Mouse (Mus musculus): ENCODE results near the gene Hoxa3. TPM values are rescaled to one million over a fixed set of nuclear protein-coding genes. Genes with fewer than 3 reads are reported as not detected.

The Hoxa3 gene
- polyA plus RNA-seq, 1 experiment from 2014 or later, result 1.2 TPM

DNA sequence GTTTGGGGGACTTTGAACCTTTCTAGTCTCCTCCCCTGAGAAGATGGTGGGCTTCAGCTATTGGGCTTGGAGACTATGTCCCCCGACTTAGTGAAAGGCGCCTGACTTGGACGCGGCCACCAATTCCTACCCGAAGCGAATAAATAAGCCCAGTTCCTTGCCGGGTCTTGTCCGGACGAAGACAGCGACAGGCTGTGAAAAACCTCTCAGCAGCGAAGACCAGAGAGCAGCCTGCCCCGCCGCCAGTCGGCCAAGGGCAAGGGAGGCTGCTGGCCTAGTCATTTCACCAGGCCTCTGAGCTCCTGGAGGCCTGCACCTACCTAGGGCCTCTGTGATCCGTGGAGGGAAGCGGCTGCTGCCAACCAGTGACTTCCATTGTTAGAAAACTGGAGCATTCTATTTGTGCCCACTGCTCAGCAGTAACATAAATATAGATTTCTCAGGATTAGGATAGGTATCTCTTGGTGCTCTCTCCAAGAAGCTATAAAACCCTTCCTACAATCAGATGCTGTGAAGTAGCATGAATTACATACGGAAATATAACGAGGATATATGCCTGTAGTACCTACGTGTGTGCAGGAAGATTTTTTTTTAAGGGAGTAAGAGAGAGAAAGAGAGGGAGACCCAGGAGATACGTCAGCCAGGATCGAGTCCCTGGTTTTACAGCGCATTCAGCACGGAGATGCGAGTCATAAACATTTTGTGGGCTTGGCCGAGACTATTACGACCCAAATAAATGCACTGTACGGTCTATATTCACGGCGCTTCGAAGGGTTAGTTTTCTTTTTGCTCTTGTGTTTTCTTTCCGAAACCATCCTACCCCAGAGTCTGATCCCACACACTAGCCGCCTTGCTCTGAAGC lies 7.1 kb upstream of the Hoxa3 start:
- H3K4me2 ChIP-seq (replicated peaks), result no peak overlapping the region
- no peaks in the 10 kb centered on the region for H3K36me3 ChIP-seq
- 13% methylated on average over 32 of the region's 32 CpGs for WGBS
- H3K27me3 ChIP-seq, result peaks cover 98% of the 10 kb centered on the region
- H3K9ac ChIP-seq, result no peak overlapping the region
- peaks cover 5% of the 10 kb centered on the region for H3K4me1 ChIP-seq
- no peak for ATAC-seq (ENCODE audit: insufficient number of reproducible peaks, insufficient read depth, low FRiP score, low TSS enrichment)
- H3K4me3 ChIP-seq, result no peak overlapping the region
- H3K9me3 ChIP-seq, result no peaks in the 10 kb centered on the region
- H3K27ac ChIP-seq, result no peak overlapping the region

DNA sequence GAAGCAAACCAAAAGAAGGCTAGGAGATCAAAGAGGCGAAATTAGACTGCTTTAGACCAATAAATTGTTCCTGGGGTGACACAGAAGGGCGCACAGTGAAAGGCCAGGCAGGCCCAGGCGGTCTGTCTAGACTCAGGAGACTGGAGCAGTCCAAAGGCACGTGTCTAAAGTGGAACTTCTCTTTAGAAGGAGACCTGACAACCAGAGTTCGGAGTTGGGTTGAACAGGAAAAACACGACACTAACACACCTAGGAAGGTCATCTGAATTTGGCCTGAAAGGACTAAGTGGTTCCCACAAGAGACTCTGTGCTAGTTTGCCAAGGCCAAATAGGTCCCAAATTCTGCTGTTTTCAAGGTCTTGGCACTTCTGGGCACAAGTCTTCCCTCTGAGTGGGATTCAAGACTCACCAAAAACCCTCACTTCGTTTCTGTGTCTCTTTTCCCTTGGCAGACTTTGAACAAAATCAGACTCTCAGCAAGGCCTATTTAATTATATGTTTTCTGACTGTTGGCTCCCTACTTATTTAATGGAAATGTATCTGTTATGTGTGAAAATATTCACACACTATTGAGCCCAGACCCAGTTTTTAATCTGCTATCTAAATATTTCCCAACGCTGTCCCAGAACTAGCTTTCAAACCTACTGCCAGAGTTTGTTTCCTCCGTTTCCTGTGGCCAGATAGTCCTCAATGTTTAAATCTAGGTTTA lies 6.3 kb upstream of the Hoxa3 start:
- no peak overlapping the region for H3K4me2 ChIP-seq (replicated peaks)
- H3K27ac ChIP-seq, result no peak overlapping the region
- H3K27me3 ChIP-seq, result peaks cover 98% of the 10 kb centered on the region
- no peaks in the 10 kb centered on the region for H3K36me3 ChIP-seq
- ATAC-seq (ENCODE audit: insufficient number of reproducible peaks, insufficient read depth, low FRiP score, low TSS enrichment), result no peak
- H3K9me3 ChIP-seq, result no peaks in the 10 kb centered on the region
- WGBS, result 20% methylated on average over 9 of the region's 9 CpGs
- no peak overlapping the region for H3K9ac ChIP-seq
- no peak overlapping the region for H3K4me3 ChIP-seq
- peaks cover 5% of the 10 kb centered on the region for H3K4me1 ChIP-seq

DNA sequence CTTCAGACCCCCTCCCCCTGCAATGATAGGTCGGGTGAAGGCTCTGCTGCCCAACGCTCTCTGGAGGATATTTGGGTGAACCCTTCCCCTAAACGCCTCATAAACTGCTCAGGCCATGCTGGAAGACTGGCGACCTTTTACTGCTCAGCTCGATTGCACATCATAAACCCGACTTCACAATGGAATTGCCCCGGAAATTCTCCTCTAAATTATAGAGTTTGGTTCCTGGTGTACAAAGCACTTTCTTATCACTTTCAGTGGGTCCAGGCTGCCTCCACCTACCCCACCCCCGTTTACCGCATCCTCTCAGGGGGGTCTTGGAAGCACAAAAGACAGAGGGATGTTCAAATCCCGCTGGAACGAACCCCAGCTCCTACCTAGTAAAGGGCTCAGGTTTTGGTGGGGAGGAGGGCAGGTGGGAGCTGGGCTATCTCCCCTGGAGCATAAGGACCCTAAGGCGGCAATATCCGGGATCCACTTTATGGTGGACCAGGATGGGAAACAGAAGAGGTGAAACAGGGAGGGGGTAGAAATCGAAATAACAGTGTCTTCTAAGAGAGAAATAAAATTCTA lies 5.6 kb upstream of the Hoxa3 start:
- H3K4me3 ChIP-seq, result no peak overlapping the region
- peaks cover 98% of the 10 kb centered on the region for H3K27me3 ChIP-seq
- H3K4me1 ChIP-seq, result peaks cover 5% of the 10 kb centered on the region
- no peak for ATAC-seq (ENCODE audit: insufficient number of reproducible peaks, insufficient read depth, low FRiP score, low TSS enrichment)
- WGBS, result 9% methylated on average over 14 of the region's 14 CpGs
- no peak overlapping the region for H3K27ac ChIP-seq
- H3K9me3 ChIP-seq, result no peaks in the 10 kb centered on the region
- no peak overlapping the region for H3K9ac ChIP-seq
- no peak overlapping the region for H3K4me2 ChIP-seq (replicated peaks)
- H3K36me3 ChIP-seq, result no peaks in the 10 kb centered on the region

DNA sequence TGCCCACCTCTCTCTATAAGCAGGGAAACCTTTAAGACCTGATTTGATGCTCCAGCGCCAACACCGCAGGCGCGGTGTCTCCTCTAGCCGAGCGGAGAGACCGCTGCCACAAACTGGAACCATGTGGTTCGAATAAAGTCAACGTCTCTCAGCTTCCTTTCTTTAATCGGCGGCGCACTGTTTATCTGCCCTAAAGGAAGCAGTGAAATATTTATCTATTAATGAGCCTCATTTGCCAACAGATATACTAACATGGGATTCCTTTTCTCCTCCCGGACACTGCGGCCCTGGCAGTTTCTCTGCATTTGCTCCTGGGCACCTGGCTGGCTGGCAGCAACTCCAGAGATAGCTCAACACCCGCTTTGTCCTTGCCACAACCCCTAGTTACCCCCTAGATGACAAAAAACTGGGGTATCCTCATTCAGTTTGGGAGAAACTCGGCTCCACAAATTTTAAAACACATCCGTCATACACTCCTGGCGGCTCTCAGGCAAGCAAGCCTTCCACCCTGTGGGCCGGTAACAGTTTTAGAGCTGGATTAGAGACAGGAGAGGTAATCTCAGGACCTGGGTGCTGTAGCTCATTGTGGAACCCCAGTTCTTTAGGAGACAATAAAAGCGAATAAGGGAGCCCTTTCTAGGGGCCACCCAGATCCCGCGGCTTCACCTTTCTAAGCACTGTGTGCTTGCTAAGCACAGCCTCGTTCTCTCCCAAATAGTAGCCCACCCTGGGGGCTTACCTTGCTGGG lies 4.9 kb upstream of the Hoxa3 start:
- Histone ChIP-seq H3K4me3 (peak overlapping the region; percentile 29; the same call in 1 of the 2 replicates), H3K4me2 (replicated peaks) (peak overlapping the region; percentile 43), H3K27me3 (peaks cover 95% of the 10 kb centered on the region), H3K27ac (no peak overlapping the region), H3K4me1 (peaks cover 5% of the 10 kb centered on the region), H3K36me3 (no peaks in the 10 kb centered on the region), H3K9me3 (no peaks in the 10 kb centered on the region), H3K9ac (no peak overlapping the region)
- ATAC-seq (ENCODE audit: insufficient number of reproducible peaks, insufficient read depth, low FRiP score, low TSS enrichment), result no peak
- 3% methylated on average over 23 of the region's 23 CpGs for WGBS

DNA sequence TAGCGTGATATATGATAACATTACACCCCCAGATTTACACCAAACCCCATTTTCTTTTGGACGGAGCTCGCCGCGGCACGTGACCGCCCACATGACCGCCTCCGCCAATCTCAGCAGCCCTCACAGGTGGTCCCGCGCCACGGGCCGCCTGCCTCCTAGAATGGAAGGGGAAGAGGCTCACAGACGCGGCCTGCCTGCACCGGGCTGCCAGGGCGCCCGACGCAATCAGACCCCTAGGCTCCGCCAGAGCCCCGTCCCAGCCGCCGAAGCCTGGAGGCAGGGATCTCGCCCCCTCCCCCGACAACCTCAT lies 4.3 kb upstream of the Hoxa3 start:
- Histone ChIP-seq H3K4me2 (replicated peaks) (peak overlapping the region; percentile 43), H3K9ac (no peak overlapping the region), H3K9me3 (no peaks in the 10 kb centered on the region), H3K36me3 (no peaks in the 10 kb centered on the region), H3K4me1 (peaks cover 5% of the 10 kb centered on the region), H3K27me3 (peaks cover 95% of the 10 kb centered on the region), H3K27ac (no peak overlapping the region), H3K4me3 (peak overlapping the region; percentile 29)
- ATAC-seq (ENCODE audit: insufficient number of reproducible peaks, insufficient read depth, low FRiP score, low TSS enrichment), result no peak
- under 1% methylated on average over 25 of the region's 25 CpGs for WGBS

DNA sequence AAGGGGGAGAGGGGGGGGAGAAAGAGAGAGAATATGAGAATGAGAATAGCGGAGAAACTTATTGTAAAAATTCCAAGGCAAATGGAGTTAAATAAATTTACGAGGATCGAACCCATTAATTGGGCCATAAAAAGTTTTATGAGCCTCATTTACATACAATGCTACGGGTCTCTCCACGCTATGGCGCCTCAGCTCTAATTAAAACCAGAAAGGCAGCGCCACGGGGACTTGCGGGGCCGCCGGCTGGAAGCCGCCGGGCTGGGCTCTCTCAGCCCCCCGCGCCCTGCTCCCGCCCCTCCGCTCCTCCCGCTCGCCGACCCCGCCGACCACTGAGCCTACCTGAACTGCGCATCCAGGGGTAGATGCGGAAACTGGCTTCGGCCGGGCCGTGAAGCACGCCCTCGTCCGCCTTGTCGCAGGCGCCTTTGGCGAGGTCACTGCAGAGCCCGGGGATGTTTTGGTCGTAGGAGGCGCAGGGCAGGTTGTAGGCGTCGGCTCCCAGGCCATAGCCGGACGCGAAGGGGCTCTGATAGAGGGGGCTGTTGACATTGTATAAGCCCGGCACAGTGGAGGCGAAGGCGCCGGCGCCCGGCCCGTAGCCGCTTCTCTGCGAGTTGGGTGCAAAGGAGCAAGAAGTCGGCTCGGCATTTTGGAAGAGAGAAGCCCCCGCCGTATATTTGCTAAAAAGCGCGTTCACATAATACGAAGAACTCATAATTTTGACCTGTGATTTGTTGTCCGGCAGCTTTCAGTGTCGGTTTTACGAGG lies 3.7 kb upstream of the Hoxa3 start:
- ATAC-seq (ENCODE audit: insufficient number of reproducible peaks, insufficient read depth, low FRiP score, low TSS enrichment), result no peak
- H3K27me3 ChIP-seq, result peaks cover 95% of the 10 kb centered on the region
- H3K9ac ChIP-seq, result 0 out of 2 replicates have a peak overlapping the region, but pooled peaks have one; percentile 33
- H3K9me3 ChIP-seq, result no peaks in the 10 kb centered on the region
- no peak overlapping the region for H3K27ac ChIP-seq
- H3K4me1 ChIP-seq, result peaks cover 5% of the 10 kb centered on the region
- WGBS, result 2% methylated on average over 60 of the region's 60 CpGs
- peak overlapping the region; percentile 29 for H3K4me3 ChIP-seq
- peak overlapping the region; percentile 43 for H3K4me2 ChIP-seq (replicated peaks)
- no peaks in the 10 kb centered on the region for H3K36me3 ChIP-seq

DNA sequence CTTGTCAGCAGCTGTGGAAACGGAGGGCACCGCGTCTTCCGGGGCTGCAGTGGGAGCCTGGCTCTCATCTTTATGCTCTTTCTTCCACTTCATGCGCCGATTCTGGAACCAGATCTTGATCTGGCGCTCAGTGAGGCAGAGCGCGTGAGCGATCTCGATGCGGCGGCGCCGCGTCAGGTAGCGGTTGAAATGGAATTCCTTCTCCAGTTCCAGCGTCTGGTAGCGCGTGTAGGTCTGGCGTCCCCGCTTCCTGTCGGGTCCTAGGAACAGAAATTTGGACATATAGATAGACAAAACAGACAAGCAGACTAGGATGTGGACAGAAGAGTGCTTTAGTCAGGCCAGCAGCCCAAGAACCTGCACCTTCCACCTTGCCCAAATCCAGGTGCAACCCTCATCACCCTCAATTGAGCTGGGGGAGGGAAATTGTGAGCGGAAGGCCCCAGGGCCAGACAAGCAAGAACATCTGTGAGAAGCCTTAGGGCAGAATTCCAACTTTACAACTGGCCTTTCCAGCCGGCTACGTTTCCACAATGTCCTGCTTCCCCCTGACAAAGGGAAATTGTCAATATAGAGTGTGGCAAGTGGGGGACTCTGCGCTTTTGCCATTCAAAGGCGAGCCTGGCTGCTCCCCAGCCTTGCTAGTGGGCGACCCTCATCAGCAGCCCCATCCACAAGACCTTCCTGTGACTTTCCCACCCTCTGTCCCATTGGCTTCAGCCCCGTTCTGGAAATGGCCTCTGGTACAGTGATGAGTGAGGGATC lies 2.8 kb upstream of the Hoxa3 start:
- Histone ChIP-seq H3K4me3 (0 out of 2 replicates have a peak overlapping the region, but pooled peaks have one; percentile 4), H3K4me2 (replicated peaks) (no peak overlapping the region)
- 1% methylated on average over 30 of the region's 30 CpGs for WGBS

DNA sequence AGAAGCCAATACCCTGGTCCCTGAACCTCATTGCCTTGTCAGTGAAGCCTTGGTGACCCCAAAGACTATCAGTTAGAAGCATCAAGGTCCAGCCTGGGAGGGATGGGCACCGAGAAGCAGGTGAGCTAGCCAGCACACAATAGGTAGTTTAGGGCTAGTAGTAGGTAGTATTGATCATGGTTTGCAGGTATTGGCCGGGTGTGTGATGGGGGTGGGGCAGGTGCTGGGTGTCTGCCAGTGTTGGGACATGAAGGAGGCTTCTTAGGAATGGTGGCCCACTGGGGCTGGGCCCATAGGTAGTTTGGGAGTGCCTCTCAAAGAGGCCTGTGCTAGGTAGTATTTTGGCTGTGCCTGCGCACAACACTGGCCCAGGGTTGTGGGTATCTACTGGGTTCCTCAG lies 1.9 kb upstream of the Hoxa3 start:
- no peak for ATAC-seq (ENCODE audit: insufficient number of reproducible peaks, insufficient read depth, low FRiP score, low TSS enrichment)
- Histone ChIP-seq H3K9ac (no peak overlapping the region), H3K4me2 (replicated peaks) (no peak overlapping the region), H3K4me3 (no peak overlapping the region), H3K9me3 (no peaks in the 10 kb centered on the region), H3K36me3 (no peaks in the 10 kb centered on the region), H3K27ac (no peak overlapping the region), H3K27me3 (peaks cover 95% of the 10 kb centered on the region), H3K4me1 (peaks cover 5% of the 10 kb centered on the region)
- WGBS, result 7% methylated on average over 3 of the region's 3 CpGs

More for the DNA sequence above, 2.8 kb upstream of the Hoxa3 start:
- H3K27me3 ChIP-seq, result peaks cover 95% of the 10 kb centered on the region
- H3K9ac ChIP-seq, result no peak overlapping the region
- H3K4me1 ChIP-seq, result peaks cover 5% of the 10 kb centered on the region
- H3K9me3 ChIP-seq, result no peaks in the 10 kb centered on the region
- no peak for ATAC-seq (ENCODE audit: insufficient number of reproducible peaks, insufficient read depth, low FRiP score, low TSS enrichment)
- no peak overlapping the region for H3K27ac ChIP-seq
- H3K36me3 ChIP-seq, result no peaks in the 10 kb centered on the region

DNA sequence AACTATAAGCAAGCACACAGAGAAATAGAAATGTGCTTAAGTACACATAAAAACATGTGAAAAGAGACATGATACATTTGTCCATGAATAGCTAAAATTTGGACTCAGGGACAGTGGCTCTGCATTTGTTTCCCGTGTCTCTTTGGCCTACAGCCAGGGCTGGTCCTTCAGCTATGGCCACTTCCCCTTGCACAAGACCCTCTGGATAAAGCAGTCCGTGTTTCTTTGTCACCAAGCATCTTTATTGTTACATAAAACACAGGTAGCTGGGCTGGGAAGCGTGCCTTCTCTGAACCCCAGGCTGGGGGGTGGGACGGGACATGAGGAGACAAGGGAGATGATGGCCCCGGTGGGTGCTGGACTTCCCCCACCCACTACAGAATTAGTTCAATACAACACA lies 1.1 kb upstream of the Hoxa3 start:
- Histone ChIP-seq H3K27me3 (peaks cover 95% of the 10 kb centered on the region), H3K9ac (no peak overlapping the region), H3K9me3 (no peaks in the 10 kb centered on the region), H3K4me3 (no peak overlapping the region), H3K27ac (no peak overlapping the region), H3K4me2 (replicated peaks) (no peak overlapping the region), H3K4me1 (peaks cover 5% of the 10 kb centered on the region), H3K36me3 (no peaks in the 10 kb centered on the region)
- ATAC-seq (ENCODE audit: insufficient number of reproducible peaks, insufficient read depth, low FRiP score, low TSS enrichment), result no peak
- 6% methylated on average over 5 of the region's 5 CpGs for WGBS

DNA sequence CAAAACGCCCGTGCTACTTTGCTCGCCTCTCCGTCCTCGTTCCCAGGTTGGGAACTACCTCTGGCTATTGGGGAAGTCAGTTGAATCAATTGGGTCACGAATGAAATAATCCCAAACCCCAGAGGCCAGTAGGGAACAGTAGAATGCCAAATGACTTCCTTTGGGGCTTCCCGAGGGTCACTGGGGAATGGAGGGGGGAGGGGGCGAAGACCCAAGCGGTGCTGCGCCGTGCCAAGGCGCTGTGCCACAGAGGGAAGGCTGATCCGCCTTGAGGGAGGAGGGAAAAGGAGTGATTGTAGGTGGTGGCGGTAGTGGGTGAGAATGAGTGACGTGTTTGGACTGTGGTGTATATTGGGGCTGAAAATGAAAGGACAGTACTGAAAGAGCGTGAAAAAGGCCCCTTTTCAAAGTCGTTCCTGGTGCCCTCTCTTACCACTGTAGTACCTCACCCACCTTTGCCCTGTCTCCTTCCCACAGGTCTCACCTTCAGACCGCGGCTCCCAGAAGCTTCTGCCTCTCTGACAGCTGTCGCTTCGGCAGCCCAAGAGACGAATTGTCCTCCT lies 499 bp downstream of the Hoxa3 start:
- Histone ChIP-seq H3K9me3 (no peaks in the 10 kb centered on the region), H3K27me3 (peaks cover 95% of the 10 kb centered on the region), H3K36me3 (no peaks in the 10 kb centered on the region), H3K4me2 (replicated peaks) (no peak overlapping the region), H3K9ac (no peak overlapping the region), H3K4me1 (peaks cover 5% of the 10 kb centered on the region), H3K27ac (no peak overlapping the region), H3K4me3 (no peak overlapping the region)
- ATAC-seq (ENCODE audit: insufficient number of reproducible peaks, insufficient read depth, low FRiP score, low TSS enrichment), result no peak
- whole genome bisulfite sequencing, result 1% methylated on average over 22 of the region's 22 CpGs
